Mouse (Mus musculus): ENCODE measurements around the gene Aen. TPM values are rescaled to one million over a fixed set of nuclear protein-coding genes. Genes with fewer than 3 reads are reported as not detected.

Gene Aen
- polyA plus RNA-seq, 1 experiment from 2014 or later = 37.4 TPM

DNA sequence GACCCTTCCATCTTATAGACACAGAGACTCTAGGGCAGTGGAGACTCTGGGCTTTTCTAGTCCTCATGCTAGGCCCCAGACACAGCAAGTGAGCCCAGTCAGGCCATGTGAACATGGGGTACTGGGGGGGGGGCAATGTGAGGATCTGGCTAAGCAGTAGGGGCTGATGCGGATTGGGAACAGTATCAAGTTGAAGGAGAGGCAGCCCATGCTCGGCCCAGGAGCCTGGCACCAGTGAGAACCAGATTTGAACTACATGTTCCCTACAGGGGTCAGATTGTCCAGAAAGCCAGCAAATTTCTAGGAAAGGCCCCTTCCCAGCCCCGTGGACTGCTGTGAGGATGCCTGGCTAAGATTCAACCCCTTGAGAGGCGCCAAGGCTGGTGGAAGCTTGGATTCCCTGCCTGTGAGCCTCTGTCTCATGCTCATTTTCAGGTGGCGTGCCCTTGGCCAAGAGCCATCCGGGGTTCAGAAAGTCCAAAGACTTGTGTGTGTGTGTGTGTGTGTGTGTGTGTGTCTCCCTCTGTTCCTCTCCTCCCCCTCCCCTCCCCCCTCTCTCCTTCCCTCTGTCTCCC lies 62.9 kb downstream of the Aen start:
- Histone ChIP-seq H3K9ac (ENCODE audit: low read length) (no peak overlapping the region), H3K4me3 (ENCODE audit: low read depth, low read length) (no peak overlapping the region), H3K9me3 (ENCODE audit: control insufficient read depth, low read length) (no peaks in the 10 kb centered on the region), H3K36me3 (ENCODE audit: control insufficient read depth, insufficient read depth, low read length) (no peaks in the 10 kb centered on the region), H3K27ac (ENCODE audit: low read depth) (no peak overlapping the region), H3K27me3 (replicated peaks; ENCODE audit: control insufficient read depth, insufficient read depth, low read length) (no peaks in the 10 kb centered on the region), H3K4me1 (replicated peaks; ENCODE audit: control insufficient read depth, insufficient read depth, low read length) (no peaks in the 10 kb centered on the region), H3K4me2 (ENCODE audit: low read length) (no peak overlapping the region)
- DNase-seq (ENCODE audit: low spot score) = no peak
- WGBS = 74% methylated on average over 6 of the region's 6 CpGs
- ATAC-seq (replicated peaks; ENCODE audit: low FRiP score, low TSS enrichment, low read depth) = no peak

Small RNA genes lying within 50 kb of the gene (microRNA-seq; reads per million reads assigned to microRNA genes)
- gene Mir7-2 = 14.4 reads per million, percentile 43 among the genes with 10 or more reads in this experiment

Other genes starting within 250 kb of the Aen start
- gene Ntrk3, start 157.8 kb upstream of the Aen start, polyA plus RNA-seq (2014; fragmentation: Nextera tagmentation; extraction: Ambion mirVana) = 3.6 and 4.5 TPM in 2 replicates
- gene Mrps11, start 112.7 kb upstream of the Aen start, polyA plus RNA-seq (2014; fragmentation: Nextera tagmentation; extraction: Ambion mirVana) = 71.7 and 73.6 TPM in 2 replicates
- gene Mrpl46, start 112.3 kb upstream of the Aen start, polyA plus RNA-seq (2014; fragmentation: Nextera tagmentation; extraction: Ambion mirVana) = 82.0 and 85.4 TPM in 2 replicates
- 16.7 and 19.1 TPM in 2 replicates for gene Det1, start 48.6 kb upstream of the Aen start, polyA plus RNA-seq (2014; fragmentation: Nextera tagmentation; extraction: Ambion mirVana)
- gene Isg20, start 17.6 kb downstream of the Aen start, polyA plus RNA-seq (2014; fragmentation: Nextera tagmentation; extraction: Ambion mirVana) = 1.4 and 3.2 TPM in 2 replicates
- 0.07 and 1.1 TPM in 2 replicates for gene Acan, start 157.6 kb downstream of the Aen start, polyA plus RNA-seq (2014; fragmentation: Nextera tagmentation; extraction: Ambion mirVana)
- gene Hapln3, start 235.2 kb downstream of the Aen start, polyA plus RNA-seq (2014; fragmentation: Nextera tagmentation; extraction: Ambion mirVana) = 2.9 TPM in 2 replicates

Measured in intestine, embryonic 14.5 days (tissue).